Mouse (Mus musculus) left cerebral cortex, adult 2 months (tissue): ENCODE measurements around the gene Serpinb7. TPM values are rescaled to one million over a fixed set of nuclear protein-coding genes. Genes with fewer than 3 reads are reported as not detected.

Source experiments
- DNase-seq, 2 experiments: peaks; one replicate each; pipeline ENCODE4 v3.0.0; 2021 to 2022; ENCODE audit warnings: low spot score in 2 of 2, mixed read lengths in 1 of 2; ENCODE audit errors: extremely low spot score in 1 of 2
- H3K27ac ChIP-seq: fragments of 200-600 bp; 2 replicates; pipeline ENCODE4 v1.8.1; 2022
- H3K4me3 ChIP-seq: fragments of 200-600 bp; 2 replicates; pipeline ENCODE4 v1.8.1; 2022
- CTCF ChIP-seq: fragments of 200-600 bp; IDR thresholded peaks from 2 replicates; pipeline ENCODE4 v1.8.1; 2022; ENCODE audit warnings: antibody characterized with exemption, mild to moderate bottlenecking, moderate library complexity
- intact Hi-C: fragments of 180-260 bp; cut with DNase I; formaldehyde crosslinking; loops from one replicate; pipeline ENCODE4 v1.15.1; 2025
- long read RNA-seq, 2 experiments: library from polyadenylated mRNA; stranded (forward); transcript quantifications; one replicate each; pipeline ENCODE4 v2.0.0; 2021; ENCODE audit warnings: borderline mapping rate in 2 of 2
- total RNA-seq, 2 experiments: library from RNA; stranded (reverse); gene quantifications; 2 replicates each; pipeline ENCODE4 v1.2.3; 2021

The Serpinb7 gene
- not detected for total RNA-seq
- long read RNA-seq, experiment 1 = 0 reads
- long read RNA-seq, experiment 2 = 0 reads

DNA sequence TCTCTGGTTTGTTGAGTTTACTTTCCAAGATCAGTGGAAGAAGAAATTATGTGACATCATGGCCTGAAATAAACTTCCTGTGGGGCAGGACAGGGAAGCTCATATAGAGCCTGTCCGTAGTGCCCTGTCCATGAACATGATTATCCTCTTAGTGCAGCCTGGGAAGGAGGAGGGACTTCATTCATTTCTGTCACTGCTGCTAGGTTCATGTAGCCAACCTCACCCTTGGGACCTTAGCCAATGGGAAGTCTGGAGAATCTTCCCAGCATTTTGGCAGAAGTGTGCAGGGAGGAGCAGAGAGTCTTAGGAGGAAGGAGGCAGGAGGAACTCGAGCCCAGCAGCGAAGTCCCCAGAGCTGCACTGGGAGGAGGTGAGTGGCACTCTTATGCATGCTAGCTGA is at the start of gene Serpinb7:
Gene Serpinb7, plus strand, starts transcription at position 301 of the 400 bp plus-strand sequence.
- TF ChIP-seq CTCF = no peak
- Histone ChIP-seq H3K27ac (no peak within 1 kb of the TSS), H3K4me3 (no peak within 1 kb of the TSS)
- DNase-seq = no peak
- intact Hi-C loops = no loop called here

DNA sequence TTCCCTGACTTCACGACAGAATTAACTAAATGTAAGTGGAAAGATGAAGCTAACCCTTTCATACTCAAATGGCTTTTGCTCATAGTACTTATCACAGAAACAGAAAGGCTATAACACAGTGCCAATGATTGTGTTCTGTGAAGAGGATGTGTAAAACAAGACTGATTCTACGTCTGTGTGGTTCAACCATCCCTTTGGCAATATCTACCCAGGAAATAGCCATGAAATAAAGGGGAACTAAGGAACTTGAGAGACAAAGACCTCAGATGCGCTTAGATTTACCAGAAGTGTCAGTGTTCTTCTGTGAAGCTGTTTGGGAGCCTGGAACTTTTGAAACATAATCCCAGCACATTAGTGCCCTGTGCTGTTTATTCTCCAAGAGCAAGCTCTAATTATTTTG is 49.1 kb upstream of the Serpinb7 start:
- TF ChIP-seq CTCF = no peak
- intact Hi-C loops = no loop called here

DNA sequence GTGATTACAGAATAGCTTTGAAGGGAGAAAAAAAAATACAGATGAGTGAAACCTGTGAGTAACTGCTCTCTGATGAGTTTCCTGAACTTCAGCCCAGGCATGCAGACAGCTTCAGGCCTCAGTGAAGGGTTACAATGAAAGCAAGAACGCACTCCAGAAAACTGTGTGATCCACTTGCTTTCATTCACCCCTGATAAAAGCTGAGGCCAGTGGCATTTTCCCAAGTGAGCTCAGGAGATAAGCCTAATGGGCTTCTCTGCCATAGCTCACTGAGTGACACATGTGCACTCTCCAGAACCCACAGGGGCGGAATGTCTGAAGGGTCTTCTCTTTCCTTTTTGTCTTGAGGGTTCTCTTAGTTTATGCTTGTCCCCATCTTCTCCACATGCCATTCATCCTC is 48.3 kb upstream of the Serpinb7 start:
- no peak for TF ChIP-seq CTCF
- intact Hi-C loops = no loop called here
- DNase-seq = no peak

More for the DNA sequence above, 49.1 kb upstream of the Serpinb7 start:
- Histone ChIP-seq H3K4me3 (no peak overlapping the region), H3K27ac (no peak overlapping the region)
- no peak for DNase-seq

DNA sequence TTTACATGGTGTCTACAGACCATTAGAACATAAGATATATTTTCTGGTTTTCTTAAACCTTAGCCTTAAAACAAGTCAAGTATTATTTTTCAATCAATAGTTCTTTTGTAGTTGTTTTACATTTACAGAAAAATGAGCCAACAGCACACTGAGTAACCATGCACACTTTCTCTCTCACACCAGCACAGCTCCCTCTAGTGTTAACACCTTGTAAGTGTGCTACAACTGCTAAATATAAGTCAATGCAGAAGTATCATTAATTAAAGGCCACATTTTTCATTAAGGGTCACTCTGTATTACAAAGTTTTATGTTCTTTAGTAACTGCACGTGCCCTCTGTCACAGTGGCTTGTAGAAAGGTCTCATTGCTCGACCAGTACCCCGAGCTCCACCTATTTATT is 46.4 kb upstream of the Serpinb7 start:
- H3K27ac ChIP-seq = no peak overlapping the region
- no peak for DNase-seq
- no peak overlapping the region for H3K4me3 ChIP-seq
- intact Hi-C loops = no loop called here
- peak; percentile 44 for TF ChIP-seq CTCF

More for the DNA sequence above, 48.3 kb upstream of the Serpinb7 start:
- Histone ChIP-seq H3K27ac (no peak overlapping the region), H3K4me3 (no peak overlapping the region)

DNA sequence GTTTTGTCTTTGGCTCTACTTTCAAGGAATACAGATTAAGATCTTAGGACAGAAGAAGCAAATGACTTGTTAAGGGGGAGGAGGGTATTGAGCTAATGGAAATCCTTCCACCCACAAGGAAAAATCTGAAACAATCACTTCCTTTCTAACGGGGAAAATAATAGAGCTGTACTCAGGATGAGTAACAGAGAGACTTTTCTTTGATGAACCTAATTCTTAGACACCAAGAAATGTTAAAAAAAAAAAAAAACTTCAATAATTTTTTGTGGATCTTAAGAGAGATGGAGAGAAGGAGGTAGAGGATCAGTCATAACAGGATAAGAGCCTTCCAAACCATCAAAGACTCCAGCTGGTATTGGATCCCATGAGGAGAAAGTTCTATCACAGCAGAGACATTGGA is 38.6 kb upstream of the Serpinb7 start, which contains the start of gene Serpinb11:
Gene Serpinb11, plus strand, starts transcription at position 301 of the 400 bp plus-strand sequence.
- Histone ChIP-seq H3K27ac (no peak within 1 kb of the TSS), H3K4me3 (no peak within 1 kb of the TSS)
- intact Hi-C loops = no loop called here
- no peak for DNase-seq
- TF ChIP-seq CTCF = no peak

DNA sequence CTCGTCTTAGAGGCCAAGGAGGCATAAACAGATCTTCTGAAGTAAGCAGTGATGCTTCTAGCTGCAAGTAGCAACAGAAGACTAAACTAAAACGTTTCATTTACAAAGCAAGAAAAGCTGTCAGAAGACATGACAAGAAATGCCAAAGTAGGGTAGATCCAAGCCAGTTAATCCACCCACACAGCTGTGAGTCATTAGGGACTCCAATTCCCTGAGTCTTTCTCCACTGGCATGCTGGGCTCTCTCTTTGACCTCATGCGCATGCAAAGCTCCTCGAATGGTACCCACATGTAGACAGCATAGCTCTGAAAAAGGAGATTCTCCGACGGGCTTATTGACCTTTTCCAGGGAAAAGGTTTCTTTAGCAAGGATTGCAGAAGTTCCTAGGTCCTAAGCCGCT is 33.5 kb upstream of the Serpinb7 start:
- Histone ChIP-seq H3K4me3 (no peak overlapping the region), H3K27ac (no peak overlapping the region)
- intact Hi-C loops = no loop called here
- no peak for DNase-seq
- no peak for TF ChIP-seq CTCF

DNA sequence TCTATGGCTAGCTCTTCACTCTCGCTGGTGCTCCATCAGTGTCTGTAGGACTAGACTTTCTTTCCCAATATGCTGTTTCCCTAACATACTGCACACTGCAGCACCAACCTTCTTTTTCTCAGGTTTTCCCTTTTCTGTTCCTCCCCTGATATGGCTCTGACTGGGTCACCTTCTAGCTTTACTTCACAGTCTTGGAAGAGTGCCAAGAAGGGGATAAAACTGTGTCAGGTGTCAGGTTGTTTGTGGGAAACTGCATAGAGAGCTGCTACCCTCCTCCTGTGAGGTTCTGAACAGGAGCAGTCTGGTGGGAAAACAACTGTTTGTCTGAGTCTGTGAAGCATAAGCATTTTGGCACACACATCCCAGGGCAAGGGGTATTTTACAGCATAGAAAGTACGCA is 30.5 kb upstream of the Serpinb7 start:
- TF ChIP-seq CTCF = no peak
- intact Hi-C loops = no loop called here
- no peak overlapping the region for H3K4me3 ChIP-seq
- H3K27ac ChIP-seq = no peak overlapping the region
- no peak for DNase-seq

DNA sequence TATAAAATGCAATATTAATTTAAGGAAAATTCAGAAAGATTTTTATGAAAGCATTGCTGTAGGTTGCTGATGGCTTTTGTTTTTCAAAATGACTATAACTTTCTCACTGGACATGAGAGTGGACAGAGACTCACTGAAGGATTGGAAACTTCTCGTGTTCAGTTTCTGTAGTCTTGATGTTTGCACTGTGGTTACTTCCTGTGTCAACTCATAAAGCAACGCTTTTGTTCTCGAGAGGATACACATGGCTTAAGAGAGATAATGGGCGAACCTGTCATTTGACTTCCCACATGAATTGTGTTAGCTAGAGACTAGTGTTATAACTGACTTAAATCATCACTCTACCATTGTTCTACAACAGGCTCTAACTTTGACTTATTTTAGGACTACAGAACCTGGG is 22.5 kb upstream of the Serpinb7 start:
- intact Hi-C loops = no loop called here
- no peak overlapping the region for H3K4me3 ChIP-seq
- no peak for DNase-seq
- H3K27ac ChIP-seq = no peak overlapping the region
- no peak for TF ChIP-seq CTCF

DNA sequence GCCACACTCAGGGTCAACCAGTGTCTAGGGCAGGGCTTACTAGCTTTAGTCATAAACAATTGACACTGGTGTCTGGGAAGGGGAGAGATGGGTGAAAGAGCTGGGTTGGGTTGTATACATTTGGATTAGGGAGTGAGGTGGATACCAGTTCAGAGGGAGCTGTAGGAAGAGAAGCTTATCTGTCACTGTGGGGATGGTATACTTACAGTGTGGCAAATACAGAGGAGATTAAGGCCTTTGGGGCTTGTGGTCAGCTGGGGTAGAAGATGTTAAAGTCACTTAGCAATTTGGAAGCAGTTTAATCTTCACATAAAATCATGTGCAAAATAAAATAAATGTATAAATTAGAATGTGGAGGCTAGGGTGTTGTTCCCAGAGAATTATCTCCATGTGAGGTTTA is 21.1 kb upstream of the Serpinb7 start:
- intact Hi-C loops = no loop called here
- DNase-seq = no peak
- TF ChIP-seq CTCF = no peak
- H3K27ac ChIP-seq = no peak overlapping the region
- no peak overlapping the region for H3K4me3 ChIP-seq

DNA sequence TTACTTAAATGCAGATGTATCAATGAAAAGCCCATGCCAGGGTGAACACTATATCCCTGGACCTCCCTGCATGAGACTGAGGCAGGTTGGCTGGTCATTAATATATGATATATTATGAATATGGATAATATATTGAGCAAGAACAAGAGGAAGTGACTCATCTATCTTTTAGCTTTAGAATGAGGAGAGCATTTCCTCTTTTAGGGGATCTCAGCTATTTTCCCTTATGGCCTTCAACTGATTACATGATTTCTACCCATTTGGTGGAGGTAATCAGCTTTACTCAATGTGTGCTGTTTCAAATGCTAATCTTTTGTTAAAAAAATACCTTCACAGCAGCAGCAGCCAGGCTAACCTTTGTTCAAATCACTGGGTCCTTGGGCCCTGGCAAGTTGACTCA is 18.0 kb upstream of the Serpinb7 start:
- no peak for DNase-seq
- intact Hi-C loops = no loop called here
- Histone ChIP-seq H3K27ac (no peak overlapping the region), H3K4me3 (no peak overlapping the region)
- no peak for TF ChIP-seq CTCF

DNA sequence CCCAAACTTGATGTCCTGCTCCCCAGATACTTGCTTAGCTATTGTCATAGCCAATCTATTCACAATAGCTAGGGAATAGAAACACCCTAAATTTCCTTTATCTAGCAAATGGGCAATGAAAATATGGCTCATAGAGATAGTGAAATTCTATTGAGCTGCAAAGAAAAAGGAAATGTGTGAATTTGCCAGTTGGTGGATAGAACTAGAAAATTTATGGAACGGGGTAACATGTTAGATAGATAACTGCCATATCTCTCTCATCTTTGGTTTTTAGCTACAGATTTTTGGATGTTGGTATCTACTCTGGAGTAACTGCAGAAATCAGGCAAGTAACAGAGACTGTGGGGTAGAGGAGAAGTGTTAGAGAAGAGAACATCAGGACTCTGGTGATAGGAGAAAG is 17.1 kb upstream of the Serpinb7 start:
- Histone ChIP-seq H3K27ac (no peak overlapping the region), H3K4me3 (no peak overlapping the region)
- intact Hi-C loops = no loop called here
- DNase-seq = no peak
- no peak for TF ChIP-seq CTCF

DNA sequence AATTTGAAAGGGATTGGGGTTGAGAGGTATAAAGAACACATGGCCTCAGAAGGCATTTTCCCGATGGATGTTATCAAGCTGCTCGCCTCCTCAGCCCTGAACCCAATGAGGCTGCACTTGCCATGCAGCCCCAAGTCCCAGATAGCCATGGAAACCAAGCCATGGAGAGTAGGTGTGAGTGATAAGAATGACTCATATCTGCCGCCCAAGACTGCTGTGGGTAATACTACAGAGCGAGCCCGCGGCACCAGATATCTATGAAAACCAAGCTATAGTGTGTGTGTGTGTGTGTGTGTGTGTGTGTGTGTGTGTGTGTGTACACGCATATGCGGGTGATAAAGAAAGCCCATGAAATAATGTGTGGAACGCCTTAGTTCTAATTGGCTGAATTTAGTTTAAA is 14.9 kb upstream of the Serpinb7 start:
- Histone ChIP-seq H3K4me3 (no peak overlapping the region), H3K27ac (no peak overlapping the region)
- no peak for DNase-seq
- TF ChIP-seq CTCF = no peak
- intact Hi-C loops = no loop called here

DNA sequence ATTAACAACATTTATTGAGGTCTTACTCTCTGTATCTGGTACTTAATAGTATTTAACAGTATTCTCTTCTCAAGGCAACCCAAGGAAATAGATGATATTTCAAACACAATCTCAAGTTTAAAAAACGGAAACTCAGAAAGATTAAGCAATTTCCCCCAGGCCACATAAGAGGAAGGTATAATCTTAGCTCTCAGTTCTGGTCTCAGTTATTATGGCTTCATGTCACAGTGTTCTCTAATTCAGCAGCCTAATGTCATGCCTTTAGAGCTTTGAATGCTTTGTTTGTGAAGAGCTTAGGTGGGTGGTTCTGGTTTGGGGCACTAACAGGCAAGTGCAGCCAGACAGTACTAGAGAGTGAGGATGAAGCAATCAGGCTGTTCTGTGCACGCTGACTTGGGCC is 9.7 kb upstream of the Serpinb7 start:
- DNase-seq = no peak
- intact Hi-C loops = no loop called here
- no peak for TF ChIP-seq CTCF
- Histone ChIP-seq H3K4me3 (no peak overlapping the region), H3K27ac (no peak overlapping the region)

DNA sequence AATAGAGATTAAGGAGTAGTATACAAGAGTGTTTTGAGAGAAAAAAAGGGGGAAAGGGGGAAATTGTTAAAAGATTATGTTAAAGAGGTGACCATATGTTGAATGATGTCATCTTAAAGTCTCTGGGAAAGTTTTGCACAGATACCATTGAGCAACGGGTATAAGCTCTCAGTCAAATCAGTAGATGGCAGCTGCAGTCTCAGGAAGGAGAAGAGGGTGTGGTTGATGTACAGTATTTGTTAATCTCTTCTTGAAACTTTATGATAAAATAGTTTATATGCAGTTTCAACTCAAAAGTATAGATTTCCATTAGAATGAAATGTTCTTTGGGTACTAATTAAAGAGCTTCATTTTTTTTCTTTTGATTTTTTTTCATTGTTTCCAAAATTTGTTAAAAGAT is 2.0 kb upstream of the Serpinb7 start:
- DNase-seq = no peak
- no peak overlapping the region for H3K27ac ChIP-seq
- intact Hi-C loops = no loop called here
- TF ChIP-seq CTCF = no peak
- H3K4me3 ChIP-seq = no peak overlapping the region
